Mouse (Mus musculus) kidney, postnatal 25 days (tissue): Measurements from ENCODE around the gene 1700057G04Rik.

Experiments used
- DNase-seq, 2 experiments: peaks; one replicate each; pipeline ENCODE4 v3.0.0; 2021; ENCODE audit warnings: mixed read lengths in 2 of 2

1700057G04Rik gene

DNA sequence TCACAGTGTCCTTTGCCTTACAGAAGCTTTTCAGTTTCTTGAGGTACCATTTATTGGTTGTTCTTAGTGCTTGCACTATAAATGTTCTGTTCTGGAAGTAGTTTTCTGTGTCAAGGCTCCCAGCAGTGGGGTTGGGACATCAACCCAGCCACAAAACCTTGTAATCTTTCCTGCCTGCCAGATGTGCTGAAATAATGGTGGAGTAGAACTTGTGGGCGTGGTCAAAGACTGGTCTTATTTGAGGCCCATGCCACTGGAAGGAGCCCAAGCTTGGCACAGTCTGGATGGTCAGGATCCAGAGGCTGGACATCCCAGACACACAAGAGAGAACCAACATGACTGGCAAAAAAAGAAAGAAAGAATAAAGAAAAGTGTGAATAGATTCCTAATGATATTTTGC, 78.2 kb downstream of the 1700057G04Rik start:
- DNase-seq: no peak

GRCm38 (mm10) chr9:92402628-92403027, 93.5 kb downstream of the 1700057G04Rik start:
- DNase-seq: no peak
